Mouse (Mus musculus) kidney, adult 2 months (tissue): ENCODE measurements around the gene Adprhl1.

Source experiments
- CTCF ChIP-seq: fragments of 200-500 bp; conservative IDR thresholded peaks from 2 replicates; pipeline ENCODE4 v1.5.1; 2011; ENCODE audit warnings: low read depth, mild to moderate bottlenecking, control low read depth, low read length, moderate library complexity, mixed read lengths; ENCODE audit not compliant: insufficient read depth, insufficient read length
- POLR2A ChIP-seq: fragments of 200-500 bp; IDR thresholded peaks from one replicate; pipeline ENCODE4 v1.6.1; 2011; ENCODE audit warnings: low read depth, low read length, control low read depth

- TF ChIP-seq CTCF (no peak), POLR2A (no peak)
Measured at GRCm38 (mm10) chr8:13205311-13205710, 48.7 kb downstream of the Adprhl1 start.
